Mouse (Mus musculus) left cerebral cortex, adult 2 months (tissue): ENCODE data around the gene Ptpdc1. TPM values are rescaled to one million over a fixed set of nuclear protein-coding genes. Genes with fewer than 3 reads are reported as not detected.

ENCODE experiments used
- DNase-seq, 2 experiments: peaks; one replicate each; pipeline ENCODE4 v3.0.0; 2021 to 2022; ENCODE audit warnings: low spot score in 2 of 2, mixed read lengths in 1 of 2; ENCODE audit errors: extremely low spot score in 1 of 2
- H3K27ac ChIP-seq: fragments of 200-600 bp; 2 replicates; pipeline ENCODE4 v1.8.1; 2022
- H3K4me3 ChIP-seq: fragments of 200-600 bp; 2 replicates; pipeline ENCODE4 v1.8.1; 2022
- CTCF ChIP-seq: fragments of 200-600 bp; IDR thresholded peaks from 2 replicates; pipeline ENCODE4 v1.8.1; 2022; ENCODE audit warnings: antibody characterized with exemption, mild to moderate bottlenecking, moderate library complexity
- intact Hi-C: fragments of 180-260 bp; cut with DNase I; formaldehyde crosslinking; loops from one replicate; pipeline ENCODE4 v1.15.1; 2025
- microRNA-seq, 2 experiments: library from miRNA; unstranded; fragments of <30 nt; microRNA quantifications; one replicate each; pipeline ENCODE4 v1.2.0; 2021
- total RNA-seq, 2 experiments: library from RNA; stranded (reverse); gene quantifications; 2 replicates each; pipeline ENCODE4 v1.2.3; 2021

Ptpdc1 gene
- total RNA-seq, 2 experiments from 2014 or later, result 22.9 to 28.5 TPM

- intact Hi-C loops, result no loop called here
- DNase-seq, result no peak
- H3K4me3 ChIP-seq, result peak overlapping the region; percentile 99; the same call in 1 of the 2 replicates
- TF ChIP-seq CTCF, result no peak
- H3K27ac ChIP-seq, result no peak overlapping the region
Measured at GRCm38 (mm10) chr13:48544391-48544790, 81.1 kb downstream of the Ptpdc1 start.

- no peak for DNase-seq
- no peak overlapping the region for H3K4me3 ChIP-seq
- H3K27ac ChIP-seq, result no peak overlapping the region
- TF ChIP-seq CTCF, result no peak
- intact Hi-C loops, result no loop called here
Measured at GRCm38 (mm10) chr13:48540488-48540887, 85.0 kb downstream of the Ptpdc1 start.

- DNase-seq, result no peak
- H3K27ac ChIP-seq, result no peak overlapping the region
- H3K4me3 ChIP-seq, result no peak overlapping the region
- no peak for TF ChIP-seq CTCF
- intact Hi-C loops, result no loop called here
Measured at GRCm38 (mm10) chr13:48533441-48533840, 92.0 kb downstream of the Ptpdc1 start.

- intact Hi-C loops, result no loop called here
- no peak for DNase-seq
- Histone ChIP-seq H3K4me3 (no peak overlapping the region), H3K27ac (no peak overlapping the region)
- TF ChIP-seq CTCF, result no peak
Measured at GRCm38 (mm10) chr13:48531448-48531847, 94.0 kb downstream of the Ptpdc1 start.

- H3K27ac ChIP-seq, result no peak overlapping the region
- intact Hi-C loops, result no loop called here
- DNase-seq, result no peak
- H3K4me3 ChIP-seq, result no peak overlapping the region
- no peak for TF ChIP-seq CTCF
Measured at GRCm38 (mm10) chr13:48530685-48531084, 94.8 kb downstream of the Ptpdc1 start.

- no peak for TF ChIP-seq CTCF
- DNase-seq, result no peak
- Histone ChIP-seq H3K27ac (no peak overlapping the region), H3K4me3 (no peak overlapping the region)
- intact Hi-C loops, result loop anchor here (5.0 kb wide), 1 partner anchor 273 kb away; no protein-coding TSS in a partner anchor
Measured at GRCm38 (mm10) chr13:48529028-48529427, 96.4 kb downstream of the Ptpdc1 start.

- TF ChIP-seq CTCF, result peak; percentile 93
- peak; percentile 60 to 66 for DNase-seq
- intact Hi-C loops, result loop anchor here (1.0 to 5.0 kb wide), 3 partner anchors 44 to 274 kb away; no protein-coding TSS in a partner anchor
- Histone ChIP-seq H3K27ac (no peak overlapping the region), H3K4me3 (no peak overlapping the region)
Measured at GRCm38 (mm10) chr13:48528123-48528871, 97.2 kb downstream of the Ptpdc1 start.

Small RNA genes within 50 kb of the gene (microRNA-seq; reads per million reads assigned to microRNA genes)
- gene Gm24111 (0 reads per million in 2 experiments), gene Mirlet7a-1 (337 to 484 reads per million in 2 experiments), gene Mirlet7d (39,360 to 55,300 reads per million in 2 experiments), gene Mirlet7f-1 (0 reads per million in 2 experiments)

Other genes starting within 250 kb of the Ptpdc1 start
- 10 to 100 TPM; 24.2 to 28.5 TPM for gene Zfp169, start 112.2 kb downstream of the Ptpdc1 start, total RNA-seq
- gene A830005F24Rik, start 112.1 kb downstream of the Ptpdc1 start, total RNA-seq, result 1 to 10 TPM; 1.5 to 2.8 TPM
- gene Barx1, start 37.3 kb upstream of the Ptpdc1 start, total RNA-seq, result not detected
- 10 to 100 TPM; 36.2 to 36.8 TPM for gene Phf2, start 245.5 kb upstream of the Ptpdc1 start, total RNA-seq